Mouse (Mus musculus) lung, postnatal 0 days (tissue): ENCODE results near the gene Cmpk1. TPM values are rescaled to one million over a fixed set of nuclear protein-coding genes. Genes with fewer than 3 reads are reported as not detected.

ENCODE experiments used
- ATAC-seq: fragments of 200-750 bp; cut with Nextera tagmentation; 2 replicates; pipeline ENCODE4 v1.8.0; 2017; ENCODE audit warnings: moderate library complexity
- DNase-seq: peaks from one replicate; pipeline ENCODE4 v3.0.0-alpha.2; 2016; ENCODE audit warnings: low spot score
- H3K27ac ChIP-seq: fragments of 300-500 bp; sonication (generic); 2 replicates; pipeline ENCODE4 v1.5.1; 2014; ENCODE audit warnings: antibody characterized with exemption, mild to moderate bottlenecking, low read length, mixed read lengths
- H3K27me3 ChIP-seq: fragments of 300-500 bp; sonication (generic); replicated peaks from 2 replicates; pipeline ENCODE4 v1.6.1; 2014; ENCODE audit warnings: low read length, mixed read lengths; ENCODE audit not compliant: insufficient read depth
- H3K36me3 ChIP-seq: fragments of 300-500 bp; sonication (generic); 2 replicates; pipeline ENCODE4 v1.6.1; 2014; ENCODE audit warnings: low read length, mixed read lengths; ENCODE audit not compliant: insufficient read depth
- H3K4me1 ChIP-seq: fragments of 300-500 bp; sonication (generic); 2 replicates; pipeline ENCODE4 v1.6.1; 2014; ENCODE audit warnings: antibody characterized with exemption, low read depth, low read length, mixed read lengths; ENCODE audit not compliant: insufficient read depth
- H3K4me2 ChIP-seq: fragments of 300-500 bp; sonication (generic); replicated peaks from 2 replicates; pipeline ENCODE4 v1.6.1; 2014; ENCODE audit warnings: low read depth, mild to moderate bottlenecking, low read length, moderate library complexity, mixed read lengths
- H3K4me3 ChIP-seq: fragments of 300-500 bp; sonication (generic); 2 replicates; pipeline ENCODE4 v1.5.1; 2014; ENCODE audit warnings: low read depth, low read length
- H3K9ac ChIP-seq: fragments of 300-500 bp; sonication (generic); replicated peaks from 2 replicates; pipeline ENCODE4 v1.6.1; 2014; ENCODE audit warnings: low read depth, mild to moderate bottlenecking
- H3K9me3 ChIP-seq: fragments of 300-500 bp; sonication (generic); 2 replicates; pipeline ENCODE4 v1.6.1; 2016; ENCODE audit warnings: low read length, mixed read lengths
- CTCF ChIP-seq: IDR thresholded peaks from 2 replicates; pipeline ENCODE4 v1.5.1; 2016; ENCODE audit warnings: antibody characterized with exemption, mild to moderate bottlenecking
- EP300 ChIP-seq: IDR thresholded peaks from 2 replicates; pipeline ENCODE4 v1.6.1; 2016; ENCODE audit warnings: antibody characterized with exemption, mild to moderate bottlenecking, control low read depth
- WGBS: fragments of 180-500 bp; shearing (Covaris S2); extraction: QIAGEN DNeasy Blood & Tissue Kit; methylation state at CpG from one replicate; pipeline ENCODE4 v1.1.7; 2014; 5-methylcytosine and 5-hydroxymethylcytosine counted together
- polyA plus RNA-seq: library from polyadenylated mRNA; unstranded; fragments of >200 nt; fragmentation: Nextera tagmentation; extraction: Ambion mirVana; gene quantifications from 2 replicates; pipeline ENCODE4 v1.2.1, GENCODE M21; 2015

Cmpk1 gene
- polyA plus RNA-seq, 1 experiment from 2014 or later: 94.2 TPM

- DNase-seq: no peak
- 0 out of 2 replicates have a peak, but pooled peaks cover 4% of the 10 kb centered on the region for H3K4me1 ChIP-seq
- H3K36me3 ChIP-seq: no peaks in the 10 kb centered on the region
- H3K9ac ChIP-seq: no peak overlapping the region
- under 1% methylated on average over 75 of the region's 125 CpGs for WGBS
- no peak overlapping the region for H3K27ac ChIP-seq
- H3K4me2 ChIP-seq: peak overlapping the region; percentile 67
- ATAC-seq: peak; percentile 44
- no peaks in the 10 kb centered on the region for H3K9me3 ChIP-seq
- H3K27me3 ChIP-seq: peaks cover 53% of the 10 kb centered on the region
- TF ChIP-seq EP300 (no peak), CTCF (no peak)
- peak overlapping the region; percentile 37 for H3K4me3 ChIP-seq
These were observed 61.8 kb downstream of the Cmpk1 start for GRCm38 (mm10) chr4:114924971-114925916.

- Histone ChIP-seq H3K4me2 (no peak overlapping the region), H3K4me3 (no peak overlapping the region), H3K27me3 (peaks cover 31% of the 10 kb centered on the region), H3K4me1 (no peaks in the 10 kb centered on the region), H3K27ac (no peak overlapping the region), H3K9ac (no peak overlapping the region), H3K36me3 (no peaks in the 10 kb centered on the region), H3K9me3 (no peaks in the 10 kb centered on the region)
- TF ChIP-seq CTCF: peak; percentile 80
- TF ChIP-seq EP300: no peak
- peak; percentile 76 for DNase-seq
- no peak for ATAC-seq
- WGBS: 45% methylated on average over 2 of the region's 2 CpGs
These were observed 70.0 kb downstream of the Cmpk1 start for GRCm38 (mm10) chr4:114917091-114917490.

- DNase-seq (no peak), ATAC-seq (no peak)
- TF ChIP-seq CTCF (no peak), EP300 (no peak)
- H3K27me3 ChIP-seq: peaks cover 37% of the 10 kb centered on the region
- H3K4me2 ChIP-seq: no peak overlapping the region
- H3K36me3 ChIP-seq: no peaks in the 10 kb centered on the region
- no peaks in the 10 kb centered on the region for H3K9me3 ChIP-seq
- no peak overlapping the region for H3K27ac ChIP-seq
- H3K9ac ChIP-seq: no peak overlapping the region
- WGBS: 52% methylated on average over 4 of the region's 4 CpGs
- no peaks in the 10 kb centered on the region for H3K4me1 ChIP-seq
- H3K4me3 ChIP-seq: no peak overlapping the region
These were observed 71.0 kb downstream of the Cmpk1 start for GRCm38 (mm10) chr4:114916056-114916455.

GRCm38 (mm10) chr4:114913594-114913962 is 73.5 kb downstream of the Cmpk1 start:
- H3K27ac ChIP-seq: no peak overlapping the region
- peak; percentile 70 for DNase-seq
- no peak overlapping the region for H3K4me3 ChIP-seq
- H3K4me1 ChIP-seq: no peaks in the 10 kb centered on the region
- no peak overlapping the region for H3K9ac ChIP-seq
- TF ChIP-seq CTCF (peak; percentile 71), EP300 (no peak)
- no peak for ATAC-seq
- H3K36me3 ChIP-seq: no peaks in the 10 kb centered on the region
- 11% methylated on average over 13 of the region's 13 CpGs for WGBS
- no peaks in the 10 kb centered on the region for H3K9me3 ChIP-seq
- H3K27me3 ChIP-seq: peaks cover 55% of the 10 kb centered on the region
- no peak overlapping the region for H3K4me2 ChIP-seq

DNA sequence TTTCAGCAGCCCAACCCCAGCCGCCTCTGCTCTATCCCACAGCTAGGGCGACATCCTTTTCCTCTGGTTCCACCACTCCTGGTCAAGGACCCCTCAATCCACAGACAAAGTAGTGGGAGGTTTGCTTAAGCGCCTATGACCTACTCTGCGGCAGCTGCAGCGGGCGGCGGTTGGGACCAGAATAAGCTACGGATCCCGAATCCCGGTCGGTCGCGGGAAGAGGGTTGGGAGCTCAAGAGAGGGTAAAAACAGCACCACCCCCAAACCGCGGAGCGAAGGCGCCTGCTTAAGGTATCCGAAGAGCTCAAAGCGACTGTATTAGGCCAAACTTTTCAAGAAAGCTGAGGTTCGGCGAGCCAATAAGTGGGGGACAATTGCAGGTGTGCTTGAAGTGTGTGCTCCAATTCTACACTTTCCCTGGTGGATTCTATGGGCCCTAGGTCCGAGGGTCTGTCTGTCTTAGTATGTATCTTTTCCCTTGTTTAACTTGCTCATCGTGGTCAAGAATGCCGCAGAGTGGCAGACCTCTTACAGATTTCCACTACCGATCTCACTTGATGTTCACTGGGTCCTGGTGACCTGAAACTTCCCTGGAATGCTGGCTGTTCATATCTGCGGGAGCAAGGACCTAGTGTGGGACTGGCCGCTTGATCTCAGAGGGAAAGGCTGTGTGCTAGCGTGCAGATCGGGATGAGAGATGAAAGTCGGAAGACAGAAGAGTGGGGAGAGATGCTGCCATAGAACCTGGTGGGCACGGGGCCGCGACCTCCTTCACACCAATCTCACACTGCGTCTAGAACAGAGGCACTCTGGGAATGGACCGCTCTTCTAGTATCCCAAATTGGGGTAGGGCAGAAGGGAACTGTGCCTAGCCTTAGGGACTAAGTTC is 74.1 kb downstream of the Cmpk1 start:
- Histone ChIP-seq H3K27ac (no peak overlapping the region), H3K36me3 (no peaks in the 10 kb centered on the region), H3K4me1 (peaks cover 5% of the 10 kb centered on the region; the same call in 1 of the 2 replicates), H3K4me3 (no peak overlapping the region), H3K4me2 (no peak overlapping the region), H3K9ac (no peak overlapping the region), H3K9me3 (no peaks in the 10 kb centered on the region), H3K27me3 (peaks cover 61% of the 10 kb centered on the region)
- TF ChIP-seq EP300: no peak
- no peak for TF ChIP-seq CTCF
- DNase-seq: no peak
- 17% methylated on average over 35 of the region's 35 CpGs for WGBS
- no peak for ATAC-seq
